Mouse (Mus musculus): ENCODE measurements around the gene B430305J03Rik. TPM values are rescaled to one million over a fixed set of nuclear protein-coding genes. Genes with fewer than 3 reads are reported as not detected.

Gene B430305J03Rik
- polyA plus RNA-seq (2015; fragmentation: Nextera tagmentation; extraction: Ambion mirVana), result not detected in 2 replicates

DNA sequence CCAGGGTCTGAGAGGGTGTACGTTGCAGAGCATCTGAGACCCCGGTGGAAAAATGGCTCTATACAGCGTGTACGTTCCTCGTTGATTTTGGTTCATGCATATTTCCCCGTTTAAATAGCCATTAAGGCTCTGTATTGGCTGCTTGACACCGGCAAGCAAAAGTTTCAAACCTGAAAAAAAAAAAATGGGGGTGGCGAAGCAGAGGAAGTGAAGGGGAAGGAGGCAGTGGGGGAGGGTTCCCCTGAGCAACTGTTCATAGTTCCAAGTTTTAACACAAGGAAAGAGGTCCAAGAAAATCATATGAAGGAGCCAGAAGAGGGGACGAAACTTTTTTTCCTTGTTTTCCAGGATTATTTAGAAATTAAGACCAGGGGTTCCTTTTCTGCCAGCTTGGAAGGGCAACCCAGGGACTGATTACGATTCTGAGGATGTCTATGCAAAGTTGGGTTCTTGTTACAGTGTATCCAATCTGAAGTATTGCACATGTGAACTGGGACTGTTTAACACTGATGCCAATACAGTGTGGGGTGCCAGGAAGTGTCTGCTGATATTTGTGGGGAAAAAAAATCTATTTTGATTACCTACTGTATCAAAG lies at the start of gene B430305J03Rik:
TSS of gene B430305J03Rik (minus strand) at position 173 of the 595 bp plus-strand sequence.
- Histone ChIP-seq H3K27ac (replicated peaks) (peak within 1 kb of the TSS; percentile 99), H3K4me3 (ENCODE audit: low read depth, low read length) (peak within 1 kb of the TSS; percentile 87), H3K9me3 (ENCODE audit: control insufficient read depth, low read length) (no peaks in the 10 kb centered on the region), H3K4me2 (replicated peaks; ENCODE audit: low read depth) (peak within 1 kb of the TSS; percentile 86), H3K36me3 (ENCODE audit: control insufficient read depth, insufficient read depth, low read length) (no peaks in the 10 kb centered on the region), H3K4me1 (replicated peaks; ENCODE audit: control insufficient read depth, insufficient read depth) (no peaks in the 10 kb centered on the region; the same call in 1 of the 2 replicates), H3K9ac (ENCODE audit: low read length) (peak within 1 kb of the TSS; percentile 83), H3K27me3 (ENCODE audit: control insufficient read depth, insufficient read depth, low read length) (no peaks in the 10 kb centered on the region)
- ATAC-seq (ENCODE audit: low FRiP score, low TSS enrichment) (no peak), DNase-seq (ENCODE audit: low spot score) (no peak)
- WGBS, result 1% methylated on average over 10 of the region's 10 CpGs
- no peak for TF ChIP-seq CTCF (IDR thresholded peaks at IDR 0.05; ENCODE audit: low read depth)
- TF ChIP-seq EP300 (optimal IDR thresholded peaks at IDR 0.05), result no peak

DNA sequence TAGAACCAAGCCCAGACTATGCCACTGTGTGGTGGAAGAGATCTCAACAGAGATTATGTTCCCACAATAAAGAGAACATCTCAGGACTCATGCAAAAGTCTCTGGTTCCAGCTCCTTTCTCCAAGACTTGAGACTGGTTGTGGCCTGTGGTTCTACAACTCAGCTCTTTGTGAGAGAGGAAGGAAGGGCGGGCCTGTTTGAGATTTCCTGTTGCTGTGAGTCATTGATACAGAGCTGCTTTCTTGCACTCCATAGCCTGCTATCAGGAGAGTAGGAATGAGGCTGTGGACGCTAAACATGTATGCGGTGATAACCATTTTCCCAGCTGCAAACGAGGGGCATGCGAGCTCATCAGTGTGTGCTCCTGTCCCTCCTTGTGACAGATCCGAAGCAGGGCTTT lies 43.9 kb upstream of the B430305J03Rik start:
- Histone ChIP-seq H3K9ac (ENCODE audit: low read length) (no peak overlapping the region), H3K9me3 (ENCODE audit: control insufficient read depth, low read length) (no peaks in the 10 kb centered on the region), H3K27me3 (ENCODE audit: control insufficient read depth, insufficient read depth, low read length) (no peaks in the 10 kb centered on the region), H3K4me1 (replicated peaks; ENCODE audit: control insufficient read depth, insufficient read depth) (no peaks in the 10 kb centered on the region), H3K4me3 (ENCODE audit: low read depth, low read length) (no peak overlapping the region), H3K4me2 (replicated peaks; ENCODE audit: low read depth) (no peak overlapping the region), H3K27ac (replicated peaks) (no peak overlapping the region), H3K36me3 (ENCODE audit: control insufficient read depth, insufficient read depth, low read length) (no peaks in the 10 kb centered on the region)
- 64% methylated on average over 6 of the region's 6 CpGs for WGBS
- TF ChIP-seq EP300 (optimal IDR thresholded peaks at IDR 0.05) (no peak), CTCF (IDR thresholded peaks at IDR 0.05; ENCODE audit: low read depth) (no peak)
- DNase-seq (ENCODE audit: low spot score) (peak; percentile 44), ATAC-seq (ENCODE audit: low FRiP score, low TSS enrichment) (peak; percentile 95)

DNA sequence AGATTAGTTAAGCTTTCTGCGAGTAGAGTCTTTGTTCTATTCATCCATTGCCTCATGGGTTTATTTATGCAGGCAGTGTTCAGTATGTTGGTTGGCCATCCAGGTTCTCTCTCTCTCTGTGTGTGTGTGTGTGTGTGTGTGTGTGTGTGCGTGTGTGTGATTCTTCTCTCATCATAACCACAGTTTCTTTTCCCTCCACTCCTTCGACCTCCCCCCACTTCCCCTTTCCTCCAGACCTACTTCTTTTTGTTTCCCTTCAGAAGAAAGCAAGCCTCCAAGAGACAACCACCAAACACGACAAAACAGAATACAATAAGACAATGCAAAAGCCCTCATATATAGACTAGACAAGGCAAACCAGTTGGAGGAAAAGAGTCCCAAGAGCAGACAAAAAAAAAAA lies 41.2 kb upstream of the B430305J03Rik start:
- no peak for ATAC-seq (ENCODE audit: low FRiP score, low TSS enrichment)
- Histone ChIP-seq H3K27ac (replicated peaks) (no peak overlapping the region), H3K9ac (ENCODE audit: low read length) (no peak overlapping the region), H3K4me2 (replicated peaks; ENCODE audit: low read depth) (no peak overlapping the region), H3K36me3 (ENCODE audit: control insufficient read depth, insufficient read depth, low read length) (no peaks in the 10 kb centered on the region), H3K4me3 (ENCODE audit: low read depth, low read length) (no peak overlapping the region), H3K9me3 (ENCODE audit: control insufficient read depth, low read length) (no peaks in the 10 kb centered on the region), H3K4me1 (replicated peaks; ENCODE audit: control insufficient read depth, insufficient read depth) (no peaks in the 10 kb centered on the region), H3K27me3 (ENCODE audit: control insufficient read depth, insufficient read depth, low read length) (no peaks in the 10 kb centered on the region)
- no peak for DNase-seq (ENCODE audit: low spot score)
- TF ChIP-seq CTCF (IDR thresholded peaks at IDR 0.05; ENCODE audit: low read depth) (no peak), EP300 (optimal IDR thresholded peaks at IDR 0.05) (no peak)
- WGBS, result 73% methylated on average over 4 of the region's 4 CpGs

DNA sequence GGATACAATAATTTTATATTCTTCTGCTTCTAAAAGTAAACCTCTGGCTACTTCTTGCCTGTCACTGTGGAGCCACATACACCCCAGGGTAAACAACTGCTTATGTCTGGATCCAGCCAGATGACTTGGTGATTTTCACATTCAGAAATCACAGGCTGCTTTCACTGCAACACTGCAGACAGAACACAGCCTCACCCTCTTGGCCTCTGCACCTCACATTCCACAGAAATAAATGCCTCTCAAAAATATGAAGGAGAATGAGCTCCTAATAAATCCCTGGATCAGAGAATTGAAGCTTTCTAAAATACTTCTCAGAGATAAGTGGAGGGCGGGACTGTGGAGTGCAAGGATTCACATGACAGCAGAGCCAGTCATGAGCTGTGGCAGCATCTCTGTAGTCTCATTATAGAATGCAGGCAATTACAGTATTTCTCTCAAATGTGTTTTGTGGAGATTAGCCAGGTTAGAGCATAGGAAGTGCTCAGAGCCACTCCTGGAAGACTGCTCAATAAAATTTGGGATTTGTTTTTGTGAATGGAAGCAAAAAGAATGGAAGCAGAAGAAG lies 35.2 kb upstream of the B430305J03Rik start:
- Histone ChIP-seq H3K27me3 (ENCODE audit: control insufficient read depth, insufficient read depth, low read length) (no peaks in the 10 kb centered on the region), H3K9me3 (ENCODE audit: control insufficient read depth, low read length) (no peaks in the 10 kb centered on the region), H3K9ac (ENCODE audit: low read length) (no peak overlapping the region), H3K36me3 (ENCODE audit: control insufficient read depth, insufficient read depth, low read length) (no peaks in the 10 kb centered on the region), H3K4me3 (ENCODE audit: low read depth, low read length) (no peak overlapping the region), H3K27ac (replicated peaks) (no peak overlapping the region), H3K4me2 (replicated peaks; ENCODE audit: low read depth) (no peak overlapping the region), H3K4me1 (replicated peaks; ENCODE audit: control insufficient read depth, insufficient read depth) (no peaks in the 10 kb centered on the region)
- TF ChIP-seq EP300 (optimal IDR thresholded peaks at IDR 0.05), result no peak
- TF ChIP-seq CTCF (IDR thresholded peaks at IDR 0.05; ENCODE audit: low read depth), result no peak
- no peak for ATAC-seq (ENCODE audit: low FRiP score, low TSS enrichment)
- 44% methylated on average over 1 of the region's 1 CpGs for WGBS
- no peak for DNase-seq (ENCODE audit: low spot score)

- Histone ChIP-seq H3K36me3 (ENCODE audit: control insufficient read depth, insufficient read depth, low read length) (no peaks in the 10 kb centered on the region), H3K4me2 (replicated peaks; ENCODE audit: low read depth) (no peak overlapping the region), H3K27ac (replicated peaks) (no peak overlapping the region), H3K4me3 (ENCODE audit: low read depth, low read length) (no peak overlapping the region), H3K9me3 (ENCODE audit: control insufficient read depth, low read length) (no peaks in the 10 kb centered on the region), H3K4me1 (replicated peaks; ENCODE audit: control insufficient read depth, insufficient read depth) (no peaks in the 10 kb centered on the region), H3K9ac (ENCODE audit: low read length) (no peak overlapping the region), H3K27me3 (ENCODE audit: control insufficient read depth, insufficient read depth, low read length) (no peaks in the 10 kb centered on the region)
- 65% methylated on average over 2 of the region's 2 CpGs for WGBS
- ATAC-seq (ENCODE audit: low FRiP score, low TSS enrichment) (no peak), DNase-seq (ENCODE audit: low spot score) (no peak)
- TF ChIP-seq CTCF (IDR thresholded peaks at IDR 0.05; ENCODE audit: low read depth), result no peak
Observed at GRCm38 (mm10) chr3:61396728-61397127, 31.0 kb upstream of the B430305J03Rik start.

GRCm38 (mm10) chr3:61395382-61395781 lies 29.6 kb upstream of the B430305J03Rik start:
- no peak overlapping the region for H3K4me3 ChIP-seq (ENCODE audit: low read depth, low read length)
- H3K36me3 ChIP-seq (ENCODE audit: control insufficient read depth, insufficient read depth, low read length), result no peaks in the 10 kb centered on the region
- no peaks in the 10 kb centered on the region for H3K4me1 ChIP-seq (replicated peaks; ENCODE audit: control insufficient read depth, insufficient read depth)
- TF ChIP-seq CTCF (IDR thresholded peaks at IDR 0.05; ENCODE audit: low read depth) (no peak), EP300 (optimal IDR thresholded peaks at IDR 0.05) (no peak)
- H3K9me3 ChIP-seq (ENCODE audit: control insufficient read depth, low read length), result no peaks in the 10 kb centered on the region
- DNase-seq (ENCODE audit: low spot score), result no peak
- no peak for ATAC-seq (ENCODE audit: low FRiP score, low TSS enrichment)
- H3K27me3 ChIP-seq (ENCODE audit: control insufficient read depth, insufficient read depth, low read length), result no peaks in the 10 kb centered on the region
- no peak overlapping the region for H3K4me2 ChIP-seq (replicated peaks; ENCODE audit: low read depth)
- no peak overlapping the region for H3K9ac ChIP-seq (ENCODE audit: low read length)
- 84% methylated on average over 3 of the region's 3 CpGs for WGBS
- no peak overlapping the region for H3K27ac ChIP-seq (replicated peaks)

All from stomach, postnatal 0 days (tissue).